9 mouse cellular contexts compared by ENCODE assay signal in the genomic region with DNA sequence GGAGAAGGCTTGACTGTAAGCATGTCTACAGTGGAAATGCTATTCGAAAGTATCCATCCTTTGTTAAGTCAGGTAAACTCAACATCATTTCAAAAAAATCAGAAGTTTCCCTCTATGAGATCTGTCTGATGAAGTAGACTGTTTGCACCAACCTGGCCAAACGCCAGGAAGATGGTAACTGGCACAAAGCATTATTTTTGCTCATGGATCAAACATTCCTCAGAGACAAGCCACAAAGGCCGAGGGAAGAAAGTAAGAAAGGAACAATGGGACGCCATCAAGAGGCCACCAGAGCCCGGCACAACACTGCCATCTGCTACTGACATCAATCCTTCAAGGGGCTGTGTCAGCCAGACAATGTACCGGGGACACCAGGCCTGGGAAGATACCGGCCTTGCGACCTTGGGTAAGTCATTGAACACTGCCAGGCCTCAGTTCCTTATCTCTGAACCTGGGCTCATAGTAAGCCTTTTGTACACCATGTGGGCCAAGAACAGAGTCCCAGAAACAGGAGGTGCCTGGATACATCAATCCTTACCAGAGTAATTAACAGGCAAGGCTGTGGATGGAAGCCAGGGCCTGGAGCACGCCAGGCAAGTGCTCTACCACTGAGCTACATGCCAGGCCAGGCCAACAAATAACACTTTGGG. TPM values are rescaled to one million over a fixed set of nuclear protein-coding genes. Genes with fewer than 3 reads are reported as not detected.
DNase-seq lines count a peak whose midpoint lies in the region; ATAC-seq and TF ChIP-seq lines count a peak whose summit lies in the region.
"Had no signal": no experiment of that assay in that cellular context is flagged by ENCODE, and none has a peak within 500 bp of the region (broad histone marks: within the 10 kb centered on the region; RNA-seq: fewer than 3 reads in every experiment).

No protein-coding gene starts in this region.

- H3K27ac ChIP-seq in limb, embryonic 13.5 days = no peak overlapping the region
- no peak overlapping the region for H3K27ac ChIP-seq in limb, embryonic 10.5 days
- peak overlapping the region; percentile 19; the same call in 1 of the 2 replicates for H3K27ac ChIP-seq in hindbrain, embryonic 16.5 days (ENCODE audit: low read depth, low read length)
- H3K27ac ChIP-seq in olfactory bulb, adult 2 months (ENCODE audit: insufficient read depth, low read depth, low read length) = no peak overlapping the region
- no peak overlapping the region for H3K27ac ChIP-seq in intestine, embryonic 15.5 days

- H3K27me3 ChIP-seq in limb, embryonic 13.5 days = no peaks in the 10 kb centered on the region
- H3K27me3 ChIP-seq in limb, embryonic 10.5 days (ENCODE audit: low read depth, poor library complexity, severe bottlenecking) = peaks cover 16% of the 10 kb centered on the region
- H3K27me3 ChIP-seq in hindbrain, embryonic 16.5 days (replicated peaks; ENCODE audit: control insufficient read depth, insufficient read depth, low read length) = no peaks in the 10 kb centered on the region
- H3K27me3 ChIP-seq in intestine, embryonic 15.5 days (replicated peaks) = no peaks in the 10 kb centered on the region

- peaks cover 8% of the 10 kb centered on the region; the same call in 1 of the 2 replicates for H3K36me3 ChIP-seq in limb, embryonic 13.5 days
- no peaks in the 10 kb centered on the region for H3K36me3 ChIP-seq in limb, embryonic 10.5 days
- H3K36me3 ChIP-seq in hindbrain, embryonic 16.5 days (ENCODE audit: control insufficient read depth, insufficient read depth, low read length) = no peaks in the 10 kb centered on the region
- H3K36me3 ChIP-seq in intestine, embryonic 15.5 days = no peaks in the 10 kb centered on the region

- H3K9ac ChIP-seq in limb, embryonic 13.5 days = no peak overlapping the region
- peak overlapping the region; percentile 30; the same call in 1 of the 2 replicates for H3K9ac ChIP-seq in hindbrain, embryonic 16.5 days (ENCODE audit: low read depth, low read length)
- H3K9ac ChIP-seq in intestine, embryonic 15.5 days = no peak overlapping the region

- no peak for ATAC-seq in limb, embryonic 13.5 days (ENCODE audit: low FRiP score, low read depth)
- ATAC-seq in hindbrain, embryonic 16.5 days = no peak
- no peak for ATAC-seq in megakaryocyte-erythroid progenitor cell, adult 5-6 weeks (replicated peaks; ENCODE audit: low FRiP score, low TSS enrichment, poor library complexity, severe bottlenecking)
- ATAC-seq in intestine, embryonic 15.5 days = no peak

- no peak for TF ChIP-seq CTCF in olfactory bulb, adult 2 months (IDR thresholded peaks at IDR 0.05; ENCODE audit: insufficient read depth, low read depth, low read length)

- peak overlapping the region; percentile 23 for H3K4me2 ChIP-seq in limb, embryonic 13.5 days (replicated peaks)
- peak overlapping the region; percentile 65 for H3K4me2 ChIP-seq in hindbrain, embryonic 16.5 days (ENCODE audit: low read length)
- no peak overlapping the region for H3K4me2 ChIP-seq in intestine, embryonic 15.5 days (replicated peaks)

- WGBS in limb, embryonic 13.5 days = 76% methylated on average over 9 of the region's 9 CpGs
- 84% methylated on average over 9 of the region's 9 CpGs for WGBS in limb, embryonic 10.5 days
- WGBS in hindbrain, embryonic 16.5 days = 23% methylated on average over 9 of the region's 9 CpGs
- 45% methylated on average over 9 of the region's 9 CpGs for WGBS in olfactory bulb, adult 2 months
- WGBS in intestine, embryonic 15.5 days = 70% methylated on average over 9 of the region's 9 CpGs

- no peak for DNase-seq in limb, embryonic 10.5 days (ENCODE audit: low spot score)
- DNase-seq in embryo, embryonic 10.5 days (ENCODE audit: low spot score) = peak; percentile 60
- DNase-seq in kidney, adult 9 months = no peak
- DNase-seq: lung, adult 2 months had no signal

- H3K4me3 ChIP-seq in limb, embryonic 13.5 days = no peak overlapping the region
- no peak overlapping the region for H3K4me3 ChIP-seq in limb, embryonic 10.5 days
- H3K4me3 ChIP-seq in hindbrain, embryonic 16.5 days (ENCODE audit: low read length) = peak overlapping the region; percentile 71
- peak overlapping the region; percentile 33 for H3K4me3 ChIP-seq in olfactory bulb, adult 2 months (ENCODE audit: insufficient read depth, low read depth, low read length)
- no peak overlapping the region for H3K4me3 ChIP-seq in intestine, embryonic 15.5 days (replicated peaks)

- H3K4me1 ChIP-seq in limb, embryonic 13.5 days = peaks cover 42% of the 10 kb centered on the region
- peaks cover 42% of the 10 kb centered on the region for H3K4me1 ChIP-seq in limb, embryonic 10.5 days
- peaks cover 45% of the 10 kb centered on the region for H3K4me1 ChIP-seq in hindbrain, embryonic 16.5 days (ENCODE audit: control insufficient read depth, insufficient read depth, low read depth, low read length)
- peaks cover 27% of the 10 kb centered on the region for H3K4me1 ChIP-seq in olfactory bulb, adult 2 months (ENCODE audit: control insufficient read depth, insufficient read depth, low read length)
- peaks cover 22% of the 10 kb centered on the region for H3K4me1 ChIP-seq in intestine, embryonic 15.5 days (replicated peaks)

- H3K9me3 ChIP-seq in limb, embryonic 13.5 days = no peaks in the 10 kb centered on the region
- H3K9me3 ChIP-seq in limb, embryonic 10.5 days (replicated peaks) = no peaks in the 10 kb centered on the region; the same call in 1 of the 2 replicates
- no peaks in the 10 kb centered on the region for H3K9me3 ChIP-seq in hindbrain, embryonic 16.5 days (ENCODE audit: control insufficient read depth, low read length)
- H3K9me3 ChIP-seq in intestine, embryonic 15.5 days = no peaks in the 10 kb centered on the region

- no peak for TF ChIP-seq POLR2A in olfactory bulb, adult 2 months (IDR thresholded peaks at IDR 0.05; ENCODE audit: insufficient read depth, low read depth, low read length)

RNA-seq across cellular contexts. Expression of gene Srgap3, which starts 3.3 kb away (rescaled TPM):
- 6.9 and 7.0 TPM in 2 replicates for polyA plus RNA-seq in limb, embryonic 13.5 days (2015; fragmentation: Nextera tagmentation; extraction: Ambion mirVana)
- 2.1 and 3.8 TPM in 2 replicates for polyA plus RNA-seq in limb, embryonic 10.5 days (2016; fragmentation: Nextera tagmentation; extraction: Ambion mirVana)
- 27.0 and 32.7 TPM in 2 replicates for polyA plus RNA-seq in hindbrain, embryonic 16.5 days (2015; fragmentation: Nextera tagmentation; extraction: Ambion mirVana)
- polyA plus RNA-seq in olfactory bulb, adult 2 months (2012; ENCODE audit: insufficient read depth, insufficient read length, low replicate concordance, missing spikeins) = 68.5 and 77.3 TPM in 2 replicates
- 2.3 and 2.8 TPM in 2 replicates for total RNA-seq in megakaryocyte-erythroid progenitor cell, adult 5-6 weeks (2014; fragmentation: Nextera tagmentation)
- total RNA-seq in megakaryocyte-erythroid progenitor cell, adult 5-6 weeks (2017) = 0.75 and 2.4 TPM in 2 replicates
- polyA plus RNA-seq in intestine, embryonic 15.5 days (2015; fragmentation: Nextera tagmentation; extraction: Ambion mirVana) = 2.6 and 3.5 TPM in 2 replicates

Comparison
In these comparisons a context has a peak if more than half of its experiments do, and no peak if none do; other contexts are left out.
1. H3K4me3 ChIP-seq: peak in hindbrain, embryonic 16.5 days (single experiment) and olfactory bulb, adult 2 months (single experiment); none in limb, embryonic 13.5 days (single experiment), limb, embryonic 10.5 days (single experiment) and intestine, embryonic 15.5 days (single experiment).